Mouse (Mus musculus) limb, embryonic 14.5 days (tissue): ENCODE data around the gene Hfm1. TPM values are rescaled to one million over a fixed set of nuclear protein-coding genes. Genes with fewer than 3 reads are reported as not detected.

Source experiments
- ATAC-seq: fragments of 200-750 bp; cut with Nextera tagmentation; 2 replicates; pipeline ENCODE4 v1.8.0; 2017; ENCODE audit warnings: low read depth, moderate number of reproducible peaks, moderate TSS enrichment; ENCODE audit not compliant: low FRiP score
- DNase-seq: peaks from one replicate; pipeline ENCODE4 v3.0.0-alpha.2; 2015; ENCODE audit warnings: low spot score
- H3K27ac ChIP-seq: fragments of 300-500 bp; sonication (generic); replicated peaks from 2 replicates; pipeline ENCODE4 v1.5.1; 2014; ENCODE audit warnings: low read depth, mild to moderate bottlenecking, low read length, moderate library complexity, mixed read lengths
- H3K27me3 ChIP-seq: fragments of 300-500 bp; sonication (generic); 2 replicates; pipeline ENCODE4 v1.6.1; 2014; ENCODE audit warnings: low read length, mixed read lengths; ENCODE audit not compliant: control insufficient read depth, insufficient read depth
- H3K36me3 ChIP-seq: fragments of 300-500 bp; sonication (generic); 2 replicates; pipeline ENCODE4 v1.6.1; 2014; ENCODE audit warnings: mild to moderate bottlenecking, low read length, moderate library complexity, mixed read lengths; ENCODE audit not compliant: control insufficient read depth, insufficient read depth
- H3K4me1 ChIP-seq: fragments of 300-500 bp; sonication (generic); 2 replicates; pipeline ENCODE4 v1.6.1; 2014; ENCODE audit warnings: antibody characterized with exemption, low read length, mixed read lengths; ENCODE audit not compliant: control insufficient read depth, insufficient read depth
- H3K4me2 ChIP-seq: fragments of 300-500 bp; sonication (generic); replicated peaks from 2 replicates; pipeline ENCODE4 v1.6.1; 2014; ENCODE audit warnings: low read depth, mild to moderate bottlenecking, low read length, moderate library complexity; ENCODE audit not compliant: severe bottlenecking
- H3K4me3 ChIP-seq: fragments of 300-500 bp; sonication (generic); replicated peaks from 2 replicates; pipeline ENCODE4 v1.5.1; 2014; ENCODE audit warnings: low read length
- H3K9ac ChIP-seq: fragments of 300-500 bp; sonication (generic); 2 replicates; pipeline ENCODE4 v1.6.1; 2014; ENCODE audit warnings: mild to moderate bottlenecking, low read depth, low read length, moderate library complexity; ENCODE audit not compliant: severe bottlenecking
- H3K9me3 ChIP-seq: fragments of 300-500 bp; sonication (generic); 2 replicates; pipeline ENCODE4 v1.6.1; 2016; ENCODE audit warnings: low read length; ENCODE audit not compliant: control insufficient read depth
- POLR2A ChIP-seq: fragments of 200-500 bp; IDR thresholded peaks from 2 replicates; pipeline ENCODE4 v1.8.0; 2012; ENCODE audit warnings: inconsistent platforms, mild to moderate bottlenecking, moderate library complexity, borderline replicate concordance; ENCODE audit not compliant: insufficient read depth, insufficient read length; ENCODE audit errors: extremely low read depth
- WGBS: fragments of 180-500 bp; shearing (Covaris S2); extraction: QIAGEN DNeasy Blood & Tissue Kit; methylation state at CpG from one replicate; pipeline ENCODE4 v1.1.7; 2014; 5-methylcytosine and 5-hydroxymethylcytosine counted together
- polyA plus RNA-seq, 2 experiments: library from polyadenylated mRNA; depleted of rRNA in 1 of 2; stranded (reverse) in 1 of 2; unstranded in 1 of 2; fragments of >200 nt; fragmentation: Nextera tagmentation in 1 of 2; extraction: Ambion mirVana in 1 of 2; gene quantifications; 2 replicates each; pipeline versions ENCODE4 v1.2.1 to v1.2.3; 2012 to 2014

The Hfm1 gene
- polyA plus RNA-seq, 2 experiments, result 1.3 to 1.9 TPM

DNA sequence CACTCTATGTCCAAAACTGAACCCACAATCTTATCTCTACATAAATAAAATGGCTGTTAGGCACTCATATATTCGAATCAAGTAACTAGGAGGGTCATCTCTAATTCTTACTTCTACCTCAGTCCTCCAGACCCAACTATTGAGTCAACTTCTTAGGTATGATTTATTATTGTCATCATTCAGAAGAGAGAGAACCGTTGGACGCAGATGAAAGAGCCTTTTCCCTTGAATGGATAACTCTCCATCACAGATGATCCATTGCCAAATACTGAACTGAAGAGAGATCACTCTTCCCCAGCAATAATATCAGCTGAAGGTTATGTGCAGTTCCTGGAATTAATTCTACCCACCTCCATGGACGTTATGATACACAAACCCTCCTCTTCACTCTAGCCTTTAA is 20.2 kb upstream of the Hfm1 start:
- H3K4me1 ChIP-seq, result no peaks in the 10 kb centered on the region
- no peaks in the 10 kb centered on the region for H3K27me3 ChIP-seq
- H3K9ac ChIP-seq, result no peak overlapping the region
- TF ChIP-seq POLR2A, result no peak
- DNase-seq (peak; percentile 52), ATAC-seq (no peak)
- no peaks in the 10 kb centered on the region for H3K9me3 ChIP-seq
- WGBS, result 76% methylated on average over 4 of the region's 4 CpGs
- H3K4me3 ChIP-seq, result no peak overlapping the region
- no peak overlapping the region for H3K4me2 ChIP-seq
- no peak overlapping the region for H3K27ac ChIP-seq
- H3K36me3 ChIP-seq, result no peaks in the 10 kb centered on the region

DNA sequence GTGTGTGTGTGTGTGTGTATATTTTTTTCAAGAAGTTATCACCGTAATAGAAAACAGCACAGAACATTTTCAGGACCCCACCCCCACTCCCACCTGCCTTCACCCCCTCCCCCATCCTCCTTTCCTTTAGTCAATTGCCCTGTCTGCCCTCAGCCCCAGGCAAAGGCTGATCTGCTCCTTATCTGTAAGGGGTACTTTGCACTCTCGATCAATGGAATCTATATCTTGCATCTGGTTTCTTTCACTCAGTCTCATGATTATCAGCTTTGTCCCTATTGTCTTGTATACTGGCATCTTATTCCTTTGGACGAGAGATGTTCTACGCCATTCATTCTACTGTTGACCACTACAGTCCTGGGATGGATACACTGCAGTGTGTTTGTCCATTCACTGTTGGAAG is 1.9 kb upstream of the Hfm1 start:
- 72% methylated on average over 4 of the region's 4 CpGs for WGBS
- no peaks in the 10 kb centered on the region for H3K27me3 ChIP-seq
- H3K27ac ChIP-seq, result no peak overlapping the region
- no peak overlapping the region for H3K4me3 ChIP-seq
- no peaks in the 10 kb centered on the region for H3K36me3 ChIP-seq
- DNase-seq (no peak), ATAC-seq (no peak)
- H3K9ac ChIP-seq, result no peak overlapping the region
- no peak for TF ChIP-seq POLR2A
- no peak overlapping the region for H3K4me2 ChIP-seq
- no peaks in the 10 kb centered on the region for H3K9me3 ChIP-seq
- H3K4me1 ChIP-seq, result no peaks in the 10 kb centered on the region

- H3K9me3 ChIP-seq, result no peaks in the 10 kb centered on the region
- H3K4me3 ChIP-seq, result peak overlapping the region; percentile 59
- WGBS, result 33% methylated on average over 4 of the region's 4 CpGs
- DNase-seq (peak; percentile 30), ATAC-seq (no peak)
- H3K4me1 ChIP-seq, result no peaks in the 10 kb centered on the region
- peak overlapping the region; percentile 71 for H3K4me2 ChIP-seq
- H3K27ac ChIP-seq, result no peak overlapping the region
- H3K36me3 ChIP-seq, result no peaks in the 10 kb centered on the region
- TF ChIP-seq POLR2A, result no peak
- peak overlapping the region; percentile 77 for H3K9ac ChIP-seq
- no peaks in the 10 kb centered on the region for H3K27me3 ChIP-seq
Observed at GRCm38 (mm10) chr5:106926369-106926686, 207 bp upstream of the Hfm1 start.

DNA sequence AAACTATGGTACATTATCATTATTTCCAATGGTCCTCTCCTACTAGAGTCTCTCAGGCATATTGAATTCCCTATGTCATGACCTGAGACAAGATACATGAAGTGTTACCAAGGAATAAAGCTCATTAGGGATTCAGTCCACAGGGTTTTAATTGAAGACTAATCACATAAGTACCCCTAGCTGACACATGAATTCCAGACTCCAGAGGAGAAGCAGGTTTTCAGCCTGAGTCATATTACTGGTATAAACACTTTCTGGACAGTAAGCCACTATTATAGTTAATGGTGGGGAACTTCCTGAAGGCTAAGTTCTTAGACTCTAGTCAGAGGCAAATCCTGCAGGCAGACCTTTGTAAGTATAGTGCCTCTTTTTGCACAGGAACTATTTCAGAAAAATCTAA is 6.8 kb downstream of the Hfm1 start:
- no peak for TF ChIP-seq POLR2A

DNA sequence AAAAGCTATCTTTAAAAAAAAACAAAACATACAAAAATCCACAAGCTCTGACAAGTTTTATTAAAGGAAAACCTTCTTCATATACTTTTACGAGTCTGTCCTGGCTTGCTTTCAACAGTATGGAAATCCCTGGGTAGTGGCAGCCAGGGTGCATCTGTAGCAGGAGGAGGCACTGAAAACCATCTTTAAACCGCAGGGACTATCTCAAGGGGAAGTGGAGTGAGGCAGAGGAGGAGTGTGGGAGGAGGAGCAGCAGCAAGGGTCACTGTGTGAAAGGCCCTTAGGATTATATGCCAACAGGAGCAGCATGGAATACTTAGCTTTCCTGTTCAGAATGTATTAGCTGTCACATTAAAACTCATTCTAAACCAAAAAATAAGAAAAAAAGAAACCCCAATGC is 29.2 kb downstream of the Hfm1 start:
- DNase-seq, result no peak
- Histone ChIP-seq H3K4me3 (no peak overlapping the region), H3K9ac (no peak overlapping the region), H3K27me3 (no peaks in the 10 kb centered on the region), H3K36me3 (no peaks in the 10 kb centered on the region), H3K4me2 (no peak overlapping the region), H3K27ac (no peak overlapping the region), H3K4me1 (no peaks in the 10 kb centered on the region), H3K9me3 (no peaks in the 10 kb centered on the region)
- ATAC-seq, result no peak
- 45% methylated on average over 2 of the region's 2 CpGs for WGBS
- TF ChIP-seq POLR2A, result no peak

More for the DNA sequence above, 6.8 kb downstream of the Hfm1 start:
- Histone ChIP-seq H3K4me2 (no peak overlapping the region), H3K9me3 (no peaks in the 10 kb centered on the region), H3K9ac (no peak overlapping the region), H3K27ac (no peak overlapping the region), H3K27me3 (no peaks in the 10 kb centered on the region), H3K36me3 (no peaks in the 10 kb centered on the region), H3K4me3 (no peak overlapping the region), H3K4me1 (no peaks in the 10 kb centered on the region)
- DNase-seq (no peak), ATAC-seq (no peak)

- H3K4me1 ChIP-seq, result no peaks in the 10 kb centered on the region
- H3K9ac ChIP-seq, result no peak overlapping the region
- no peak for ATAC-seq
- H3K9me3 ChIP-seq, result no peaks in the 10 kb centered on the region
- no peak overlapping the region for H3K27ac ChIP-seq
- no peaks in the 10 kb centered on the region for H3K36me3 ChIP-seq
- 26% methylated on average over 5 of the region's 5 CpGs for WGBS
- no peak overlapping the region for H3K4me3 ChIP-seq
- DNase-seq, result peak; percentile 20
- no peak for TF ChIP-seq POLR2A
- H3K27me3 ChIP-seq, result no peaks in the 10 kb centered on the region
- H3K4me2 ChIP-seq, result no peak overlapping the region
Observed at GRCm38 (mm10) chr5:106891773-106892172, 34.3 kb downstream of the Hfm1 start.
